Mouse (Mus musculus) brain, embryonic 14.5 days (tissue): ENCODE results near the gene Pglyrp1.
"Not testable (repeated sequence)": the region's sequence is repeated elsewhere in the genome, so short reads cannot be mapped to it uniquely, and the experiment has no call there.

ENCODE experiments used
- CTCF ChIP-seq: fragments of 200-500 bp; IDR thresholded peaks from 2 replicates; pipeline ENCODE4 v1.5.1; 2012; ENCODE audit warnings: inconsistent platforms, mild to moderate bottlenecking, moderate library complexity, borderline replicate concordance; ENCODE audit not compliant: insufficient read depth, insufficient read length; ENCODE audit errors: extremely low read depth
- POLR2A ChIP-seq: fragments of 200-500 bp; IDR thresholded peaks from 2 replicates; pipeline ENCODE4 v1.6.1; 2012; ENCODE audit warnings: mild to moderate bottlenecking, inconsistent platforms, borderline replicate concordance; ENCODE audit not compliant: poor library complexity, insufficient read depth, insufficient read length, severe bottlenecking; ENCODE audit errors: extremely low read depth

DNA sequence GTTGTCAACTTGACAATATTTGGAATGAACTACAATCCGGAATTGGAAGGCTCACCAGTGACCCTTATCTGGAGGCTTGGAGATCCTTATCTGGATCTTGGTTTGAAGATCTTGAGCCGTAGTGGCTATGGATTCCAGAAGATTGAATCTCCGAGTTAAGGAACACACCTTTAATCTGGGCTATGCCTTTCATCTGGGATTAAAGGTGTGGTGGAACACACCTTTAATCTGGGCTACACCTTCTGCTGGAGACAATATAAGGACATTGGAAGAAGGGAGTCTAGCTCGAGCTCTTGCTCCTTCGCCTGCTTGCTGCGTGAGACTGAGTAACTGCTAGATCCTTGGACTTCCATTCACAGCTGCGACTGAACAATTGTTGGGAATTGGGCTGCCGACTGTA lies at the start of gene Pglyrp1:
- TF ChIP-seq POLR2A, CTCF: not testable (repeated sequence)
